Mouse (Mus musculus) kidney, adult 2 months (tissue): ENCODE measurements at regions not wholly inside any gene's neighbourhood (a gene's known extent, or its start where the extent isn't known, plus 50 kb on each side); places are given as distances from the start of the nearest gene placed in this dataset.

ENCODE experiments used
- CTCF ChIP-seq: fragments of 200-500 bp; conservative IDR thresholded peaks from 2 replicates; pipeline ENCODE4 v1.5.1; 2011; ENCODE audit warnings: low read depth, mild to moderate bottlenecking, control low read depth, low read length, moderate library complexity, mixed read lengths; ENCODE audit not compliant: insufficient read depth, insufficient read length
- POLR2A ChIP-seq: fragments of 200-500 bp; IDR thresholded peaks from one replicate; pipeline ENCODE4 v1.6.1; 2011; ENCODE audit warnings: low read depth, low read length, control low read depth

DNA sequence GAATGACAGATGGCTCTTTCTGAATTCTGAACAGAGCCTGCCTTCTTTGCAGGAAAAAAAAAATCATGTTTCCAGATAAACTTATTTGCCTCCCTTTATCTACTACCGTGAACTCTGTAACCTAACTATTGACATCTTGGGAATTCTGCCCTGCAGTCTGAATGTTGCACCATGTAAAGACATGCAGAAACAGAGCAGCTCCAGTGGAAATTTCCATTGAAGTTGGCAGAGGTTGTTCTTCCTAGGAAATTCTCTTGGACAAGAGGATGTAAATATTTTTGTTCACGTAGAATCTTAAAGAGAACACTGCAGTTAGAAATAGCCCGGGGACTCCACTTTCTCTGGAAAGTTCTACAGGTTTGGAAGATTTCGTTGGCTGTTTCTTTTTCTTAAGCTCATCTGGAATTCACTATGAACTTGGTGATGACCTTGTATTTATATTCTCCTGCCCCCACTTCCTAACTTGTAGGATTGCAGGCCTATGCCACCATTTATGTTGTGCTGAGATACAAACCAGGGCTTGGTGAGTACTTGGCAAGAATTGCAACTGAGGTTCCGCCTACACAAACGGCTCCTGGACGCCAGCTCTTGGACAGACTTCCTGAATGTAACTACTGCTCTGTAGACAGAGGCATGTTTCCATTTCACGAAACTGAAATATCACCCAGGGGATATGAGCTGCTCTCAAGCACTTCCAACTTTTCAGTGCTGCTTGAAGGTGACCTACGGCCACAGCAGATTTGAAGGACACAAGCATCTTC lies 202.7 kb upstream of the Mocs1 start:
- TF ChIP-seq CTCF (no peak), POLR2A (no peak)
